Mouse (Mus musculus) brain, embryonic 18.5 days (tissue): ENCODE data around the gene Ticrr.

Source experiments
- DNase-seq: peaks from one replicate; pipeline ENCODE4 v3.0.0-alpha.2; 2012; ENCODE audit warnings: low read depth, low spot score

Ticrr gene

DNA sequence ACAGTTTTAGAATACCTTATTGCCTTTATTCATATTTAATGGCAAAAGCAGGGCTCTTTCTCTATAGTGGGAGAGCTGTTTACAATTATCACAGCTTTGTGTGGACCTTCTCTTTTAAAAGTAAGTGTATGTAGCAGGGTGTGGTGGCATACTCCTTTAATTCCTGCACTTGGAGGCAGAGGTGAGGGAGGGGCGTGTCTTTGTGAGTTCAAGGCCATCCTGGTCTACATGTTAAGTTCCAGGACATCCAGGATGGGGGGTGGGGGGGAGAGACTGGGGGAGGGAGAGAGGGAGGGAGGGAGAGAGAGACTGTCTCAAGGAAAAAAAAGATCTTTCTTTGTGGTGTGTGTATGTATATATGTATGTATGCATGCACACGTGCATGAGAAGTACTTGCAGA, 20.2 kb downstream of the Ticrr start:
- no peak for DNase-seq

DNA sequence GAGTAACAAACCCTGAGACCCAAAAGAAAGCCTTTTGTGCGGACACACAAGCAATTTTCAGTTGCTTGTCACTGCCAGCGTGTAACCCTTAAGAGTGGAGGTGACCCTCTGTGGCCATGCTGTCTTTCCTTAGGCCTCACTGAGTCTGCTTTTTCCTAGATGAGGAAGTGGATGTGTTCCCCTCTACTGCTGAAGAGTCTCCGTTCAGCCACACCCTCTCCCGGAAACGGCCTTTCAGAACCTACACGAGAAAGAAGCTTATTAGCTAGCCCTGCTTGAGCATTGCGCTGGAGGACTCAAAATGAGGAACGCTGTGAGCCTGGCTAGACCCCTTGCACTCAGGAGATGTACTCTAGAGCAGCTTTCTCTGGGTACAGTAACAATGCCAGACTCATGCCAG, 36.5 kb downstream of the Ticrr start:
- no peak for DNase-seq

DNA sequence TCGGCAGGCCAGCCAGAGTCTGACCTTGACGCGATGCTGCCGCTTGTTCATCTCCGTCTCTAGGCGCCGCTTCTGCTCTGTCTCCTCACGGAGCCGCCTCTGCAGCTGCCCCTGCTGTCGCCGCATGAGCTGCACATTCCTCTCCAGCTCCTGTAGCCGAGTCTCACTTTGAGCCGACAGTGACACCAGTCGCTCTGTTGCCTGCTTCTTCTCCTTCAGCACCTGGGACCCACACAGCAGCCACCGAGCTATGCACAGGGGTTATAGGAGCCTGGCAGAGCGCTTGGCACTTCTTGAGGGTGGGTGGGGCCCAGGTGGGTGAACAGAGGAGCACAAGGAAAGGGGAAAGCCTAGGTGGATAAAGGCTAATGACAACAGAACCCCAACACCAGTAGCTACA, 42.8 kb downstream of the Ticrr start:
- DNase-seq = no peak

DNA sequence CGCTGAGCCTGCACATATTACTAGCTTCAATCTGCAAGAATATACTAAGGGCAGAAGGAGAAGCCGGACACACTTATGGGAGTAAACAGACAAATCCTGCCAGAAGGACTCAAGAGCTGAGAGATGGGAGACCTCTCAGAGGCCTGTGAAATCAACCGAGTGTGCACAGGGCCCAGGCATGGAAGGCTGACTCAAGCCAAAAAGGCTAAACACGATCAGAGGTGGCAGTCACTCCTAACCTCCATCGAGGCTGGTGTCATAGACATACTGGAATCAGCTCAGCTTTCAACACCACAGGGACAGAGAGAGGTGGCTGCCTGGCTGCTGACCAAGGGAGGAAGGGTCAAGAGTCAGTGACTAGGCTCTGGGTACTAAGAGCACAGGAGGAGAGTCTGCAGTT, 45.2 kb downstream of the Ticrr start:
- DNase-seq = no peak

DNA sequence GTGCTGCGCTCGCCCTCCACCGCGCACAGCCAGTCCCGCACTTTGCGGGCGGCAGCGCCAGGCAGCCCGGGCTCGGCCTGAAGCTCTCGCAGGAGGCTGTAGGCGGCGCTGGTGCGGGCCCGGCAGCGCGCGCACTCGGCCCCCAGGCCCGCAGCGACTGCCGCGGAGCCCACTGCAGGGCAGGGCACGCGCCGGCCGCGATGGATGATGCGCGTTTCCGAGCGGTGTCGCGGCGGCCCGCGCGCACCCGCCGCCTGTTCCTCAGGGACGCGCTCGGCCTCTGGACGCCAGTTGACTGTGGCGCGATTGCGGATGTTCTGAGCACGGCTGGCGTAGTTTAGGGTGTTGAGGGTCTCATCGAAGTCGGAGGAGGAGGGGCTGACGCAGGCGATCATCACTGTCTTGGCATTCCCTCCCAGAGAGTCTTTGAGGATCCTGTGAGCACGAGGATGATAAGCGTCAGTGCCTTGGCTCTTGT, 50.2 kb downstream of the Ticrr start:
- peak; percentile 45 for DNase-seq

DNA sequence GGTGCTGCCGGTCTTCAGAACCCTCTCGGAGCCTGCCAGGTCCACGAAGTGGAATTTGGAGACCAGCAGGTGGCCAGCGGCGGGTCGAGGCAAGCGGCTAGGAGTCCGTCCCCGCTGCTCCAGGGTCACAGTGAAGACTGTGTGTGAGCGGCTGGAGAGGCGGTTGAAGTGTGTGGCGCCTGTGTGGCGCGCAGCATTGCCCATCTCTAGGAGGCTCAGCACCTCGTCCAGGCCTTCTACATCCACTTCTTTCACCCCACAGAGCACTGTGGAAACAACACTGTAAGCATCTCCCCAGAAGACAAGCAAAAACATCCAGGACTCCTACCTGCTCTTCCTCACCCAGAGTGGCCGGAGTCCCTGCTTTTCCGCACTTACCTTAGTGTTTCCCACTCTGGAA, 50.8 kb downstream of the Ticrr start:
- no peak for DNase-seq

DNA sequence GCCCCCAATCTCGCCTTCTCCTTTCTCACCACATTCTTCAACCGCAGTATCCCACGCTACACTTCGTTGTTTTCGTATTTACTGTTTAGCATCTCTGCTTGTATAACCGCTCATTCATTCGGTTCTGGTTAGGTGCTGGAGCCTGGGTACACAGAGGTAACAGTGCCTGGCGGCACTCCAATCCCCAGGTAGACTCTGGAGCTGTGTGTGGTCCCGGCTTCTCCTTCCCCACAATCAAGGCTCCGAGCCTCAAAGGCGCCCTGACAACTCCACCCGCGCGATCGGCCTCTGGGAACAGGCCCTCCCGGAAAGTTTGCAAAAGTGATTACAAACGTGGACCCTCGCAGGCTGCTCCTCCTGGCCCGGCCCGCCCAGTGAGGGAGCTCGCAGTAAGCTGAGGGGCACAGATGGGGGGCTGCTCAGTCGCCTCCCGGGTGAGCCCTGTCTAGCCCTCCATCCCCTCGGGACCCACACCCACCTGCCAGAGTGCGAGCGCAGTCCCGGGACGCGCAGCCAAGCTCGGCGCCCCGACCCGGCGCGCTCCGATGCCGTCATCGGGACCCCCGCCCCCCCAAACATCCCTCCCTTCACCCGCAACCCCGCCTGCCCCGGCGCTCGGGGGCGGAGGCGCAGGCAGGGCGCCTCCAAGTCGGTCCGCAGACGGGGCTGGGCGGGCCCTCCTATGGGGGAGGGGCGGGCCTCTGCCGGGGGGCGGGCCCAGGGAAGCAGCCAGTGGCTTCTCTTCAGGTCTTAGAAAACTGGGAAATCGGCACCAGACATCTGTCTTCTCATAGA, 55.4 kb downstream of the Ticrr start, which contains the start of gene Kif7:
TSS of gene Kif7 (minus strand) at position 534 of the 795 bp plus-strand sequence.
- DNase-seq = peak; percentile 55

DNA sequence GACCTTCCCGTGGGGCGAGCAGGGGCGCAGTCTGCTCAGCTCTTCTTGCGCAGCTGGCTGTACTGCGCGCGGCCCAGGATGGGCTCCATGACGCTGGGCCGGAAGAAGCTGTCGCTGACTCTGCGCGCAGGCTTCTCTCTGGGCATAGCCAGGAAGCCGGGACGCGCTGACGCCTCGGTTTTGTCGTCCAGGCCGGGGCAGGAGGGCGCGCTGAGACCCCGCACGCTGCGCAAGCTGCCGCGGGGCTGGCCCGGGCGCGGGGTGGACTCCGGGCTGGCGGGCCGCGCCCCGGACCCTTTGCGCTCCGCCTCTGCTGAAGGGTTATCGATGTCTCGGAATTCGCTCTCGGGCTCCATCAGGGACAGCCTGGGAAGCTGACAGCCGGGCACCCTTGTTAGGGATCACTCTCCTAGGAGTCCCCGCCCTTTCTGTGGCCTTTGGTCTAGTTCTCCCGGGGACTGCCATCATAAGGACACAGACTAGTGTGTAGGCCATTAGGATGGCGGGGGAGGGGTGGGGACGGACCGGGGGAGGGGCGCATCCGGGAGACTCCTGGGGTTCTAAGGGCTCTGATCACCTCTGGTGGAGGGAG, 61.5 kb downstream of the Ticrr start:
- DNase-seq = no peak

DNA sequence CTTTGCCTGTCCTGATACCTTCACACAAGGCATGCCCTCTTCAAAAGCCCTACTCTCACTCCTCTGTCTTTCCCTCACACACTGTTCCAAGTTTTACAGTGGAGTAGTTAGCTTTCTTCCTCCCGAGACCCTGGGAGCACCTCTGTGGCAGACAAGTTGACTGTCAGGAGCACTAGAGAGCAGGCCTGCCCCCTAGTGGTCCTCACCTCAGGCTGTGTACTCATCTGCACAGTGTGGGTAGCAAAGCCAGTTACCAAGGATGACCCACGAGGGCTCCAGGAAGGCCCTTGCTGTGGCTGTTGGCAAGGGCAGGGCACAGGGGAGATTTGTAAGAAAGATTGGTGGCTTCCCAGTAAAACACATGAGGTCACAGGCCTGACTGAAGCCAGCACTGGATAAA, 67.1 kb downstream of the Ticrr start:
- DNase-seq = no peak

DNA sequence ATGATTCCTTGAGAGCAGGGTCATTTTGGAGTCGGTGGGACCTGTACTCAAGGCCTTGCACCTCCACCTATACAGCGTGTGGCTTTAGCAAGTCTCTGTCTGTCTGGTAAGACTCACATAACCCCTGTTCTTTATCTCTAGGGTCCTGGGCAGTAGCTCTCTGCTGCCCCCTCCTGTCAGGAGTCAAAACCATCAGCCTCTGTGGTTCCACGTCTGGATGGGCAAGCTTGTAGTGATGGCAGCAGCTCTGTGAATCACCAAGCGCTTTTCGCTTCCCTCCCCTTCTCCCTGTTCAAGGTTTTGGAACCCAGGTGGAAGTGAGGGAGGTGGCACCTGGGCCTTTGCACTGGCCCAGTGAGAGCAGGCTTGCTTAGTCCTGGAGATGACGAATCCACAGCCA, 68.2 kb downstream of the Ticrr start:
- no peak for DNase-seq

DNA sequence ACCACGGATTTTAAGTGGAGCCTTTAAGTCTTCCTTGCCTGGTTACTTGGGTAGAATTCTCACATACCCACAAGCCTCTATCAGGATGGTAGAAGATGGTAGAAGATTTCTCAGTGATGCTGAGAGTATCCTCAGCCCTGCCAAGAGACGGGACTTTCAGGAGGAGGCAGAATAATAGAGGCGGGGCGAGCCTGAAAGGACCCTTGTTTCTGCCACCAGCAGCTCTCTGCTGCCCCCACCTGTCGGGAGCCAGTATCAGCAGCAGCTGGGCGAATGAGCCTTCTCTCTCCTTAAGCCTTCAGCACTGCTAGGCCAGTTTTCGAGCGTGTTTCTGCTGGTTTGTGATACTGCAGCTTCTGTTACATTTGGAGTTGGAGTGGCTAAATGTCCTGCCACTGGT, 69.2 kb downstream of the Ticrr start:
- DNase-seq = no peak

DNA sequence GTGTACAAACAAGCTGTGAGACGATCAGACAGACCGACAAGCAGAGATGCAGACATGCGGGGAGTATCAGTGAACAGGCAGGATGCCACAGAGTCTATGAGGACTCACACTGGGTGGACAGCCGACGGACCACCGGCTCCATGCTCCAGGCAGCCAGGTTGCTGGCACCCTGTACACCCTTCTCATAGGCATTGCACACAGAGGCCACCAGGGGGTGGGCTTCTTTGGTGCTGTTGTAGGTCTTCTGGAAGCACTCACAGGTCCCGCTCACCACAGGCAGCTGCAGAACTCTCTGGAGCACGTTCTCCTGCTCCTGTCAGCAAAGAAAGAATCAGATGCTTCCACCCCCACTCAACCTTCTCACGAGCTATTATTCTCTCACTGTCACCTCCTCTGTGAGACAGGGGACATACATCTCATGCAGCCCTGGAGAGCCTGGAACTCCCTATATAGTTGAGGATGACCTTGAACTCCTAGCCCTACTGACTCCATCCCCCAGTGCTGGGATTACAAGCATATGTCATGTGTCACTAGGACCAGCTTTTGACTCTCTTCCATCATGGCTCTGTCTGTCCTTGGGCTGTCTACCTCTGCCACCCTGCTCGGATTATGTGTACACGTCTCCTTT, 69.9 kb downstream of the Ticrr start:
- no peak for DNase-seq

DNA sequence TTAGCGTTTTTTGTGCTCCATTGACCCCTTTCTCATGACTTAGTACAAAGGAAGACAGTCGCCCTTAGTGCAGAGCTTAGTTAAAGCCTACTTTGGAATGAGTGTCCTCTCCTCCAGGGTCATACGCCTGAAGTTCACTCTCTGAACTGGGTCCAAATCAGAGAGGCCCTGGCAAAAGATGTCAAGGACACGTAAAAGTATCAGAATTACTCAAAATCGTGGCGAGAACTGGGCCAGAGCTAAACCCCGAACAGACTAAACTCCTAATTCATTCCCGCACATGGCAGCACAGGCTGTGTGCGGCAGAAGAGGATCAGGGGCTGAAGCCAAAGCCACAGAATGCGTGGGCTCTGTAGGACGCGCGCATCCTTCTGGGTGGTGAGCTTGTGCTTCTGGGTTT, 71.4 kb downstream of the Ticrr start:
- no peak for DNase-seq

DNA sequence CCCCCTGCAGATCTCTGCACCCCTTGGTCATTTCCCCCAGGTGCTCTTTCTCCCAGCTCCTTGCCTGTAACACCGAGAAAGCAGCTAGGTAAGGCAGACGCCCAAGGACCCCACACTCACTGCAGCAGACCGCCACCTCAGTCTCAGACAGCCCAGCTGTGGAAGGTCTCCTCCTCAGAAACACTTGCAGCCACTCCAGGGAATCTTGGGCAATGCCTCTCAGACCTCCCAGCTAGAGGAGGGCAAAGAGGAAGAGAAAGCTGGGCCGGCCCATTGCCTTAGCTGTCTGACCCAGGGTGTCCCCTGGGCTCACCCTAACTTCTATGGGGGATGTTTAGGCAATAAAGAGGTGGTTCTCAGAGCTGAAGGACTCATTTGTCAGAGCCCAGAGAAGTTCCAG, 72.6 kb downstream of the Ticrr start, which contains the start of gene Plin1:
TSS of gene Plin1 (minus strand) at position 282 of the 400 bp plus-strand sequence.
- no peak for DNase-seq

DNA sequence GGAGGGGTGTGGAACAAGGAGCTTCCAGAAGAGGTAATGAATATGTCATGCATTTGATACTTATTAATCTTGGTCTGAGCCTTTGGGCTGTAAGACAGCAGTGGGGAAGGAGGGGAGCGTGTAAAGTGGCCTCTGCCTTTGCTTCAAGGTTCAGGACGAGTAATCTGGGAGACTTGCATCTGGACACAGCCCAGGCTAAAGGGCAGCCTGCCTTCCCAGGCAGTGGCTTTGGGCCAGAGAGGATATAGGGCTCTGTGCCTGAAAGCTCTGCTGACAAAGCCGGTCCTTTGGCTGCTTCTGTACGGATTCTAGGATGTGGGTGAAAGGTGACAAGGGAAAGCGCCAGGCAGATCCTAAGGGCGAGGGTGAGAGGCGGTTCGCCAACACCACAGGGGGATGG, 74.6 kb downstream of the Ticrr start:
- no peak for DNase-seq

DNA sequence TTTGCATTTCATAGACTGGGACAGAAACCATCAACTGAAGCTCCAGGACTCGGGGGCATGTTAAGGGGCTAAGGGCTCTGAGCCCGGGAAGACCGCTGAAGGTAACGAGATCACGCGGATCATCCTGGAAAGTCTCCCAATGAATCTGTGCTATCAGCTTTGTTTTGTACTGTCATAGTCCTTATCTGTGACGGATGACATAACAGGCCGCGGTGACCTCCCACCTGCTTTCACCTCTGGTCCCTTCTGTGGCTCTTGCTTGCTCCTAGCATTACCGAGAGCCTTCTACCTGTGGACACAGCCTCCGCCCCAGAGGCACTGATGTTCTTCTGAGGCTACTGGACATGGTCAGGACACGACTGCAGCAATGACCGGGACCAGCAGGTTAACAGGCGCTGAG, 76.5 kb downstream of the Ticrr start:
- no peak for DNase-seq

DNA sequence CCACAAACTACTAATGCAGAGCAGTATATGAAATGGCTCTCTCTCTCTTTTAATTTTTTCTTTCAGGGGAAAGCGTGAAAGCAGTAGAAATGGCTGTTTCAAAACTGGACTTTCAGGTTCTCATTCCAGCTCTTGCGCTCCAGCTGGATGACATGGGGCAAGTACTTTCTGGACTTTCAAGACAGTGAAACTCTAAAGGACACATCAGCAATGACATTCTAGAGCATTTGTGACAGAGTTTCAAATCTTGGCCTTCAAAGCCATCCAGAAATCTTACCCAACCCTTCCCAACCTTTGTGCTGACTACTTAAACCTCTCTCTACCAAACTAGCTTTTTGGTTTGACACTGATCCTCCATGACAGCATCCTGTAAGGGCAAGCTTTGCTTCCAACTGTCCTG, 78.9 kb downstream of the Ticrr start:
- DNase-seq = no peak

DNA sequence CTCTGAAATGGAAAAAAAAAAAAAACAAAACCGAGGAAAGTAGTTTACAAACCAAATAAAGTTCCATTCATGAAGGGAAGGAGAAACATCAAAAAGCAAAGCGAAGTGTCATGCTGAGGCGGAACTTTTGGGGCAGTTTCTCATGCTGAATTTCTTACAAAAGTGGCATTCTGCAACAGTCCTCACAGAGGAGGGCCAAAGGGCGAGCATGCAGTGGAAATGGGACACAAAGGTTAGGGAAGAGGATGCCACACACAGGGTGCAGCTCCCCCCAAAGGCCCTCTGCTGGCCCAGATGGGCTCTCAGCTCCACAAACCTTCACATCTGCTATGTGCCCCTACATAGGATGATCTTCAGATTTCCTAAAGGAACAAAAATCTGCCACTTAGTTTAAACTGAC, 80.3 kb downstream of the Ticrr start:
- DNase-seq = no peak

DNA sequence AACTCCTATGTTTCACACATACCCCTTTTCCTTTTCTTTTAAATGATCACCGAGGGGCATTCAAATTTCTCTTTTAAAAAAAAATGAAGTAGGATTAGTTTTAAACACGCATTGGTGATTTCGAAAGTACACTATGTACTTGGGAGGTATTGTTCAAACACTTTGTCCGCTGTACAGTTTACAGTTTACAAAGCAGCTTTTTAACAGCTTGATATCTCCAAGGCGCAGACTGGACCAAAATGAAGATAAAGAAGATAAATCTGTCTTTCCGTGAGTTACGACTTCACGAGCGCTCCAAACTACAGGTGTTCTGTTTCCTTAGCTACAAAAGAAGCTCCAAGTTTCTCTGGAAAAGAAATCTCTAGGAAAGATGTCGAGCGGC, 82.3 kb downstream of the Ticrr start:
- DNase-seq = no peak

DNA sequence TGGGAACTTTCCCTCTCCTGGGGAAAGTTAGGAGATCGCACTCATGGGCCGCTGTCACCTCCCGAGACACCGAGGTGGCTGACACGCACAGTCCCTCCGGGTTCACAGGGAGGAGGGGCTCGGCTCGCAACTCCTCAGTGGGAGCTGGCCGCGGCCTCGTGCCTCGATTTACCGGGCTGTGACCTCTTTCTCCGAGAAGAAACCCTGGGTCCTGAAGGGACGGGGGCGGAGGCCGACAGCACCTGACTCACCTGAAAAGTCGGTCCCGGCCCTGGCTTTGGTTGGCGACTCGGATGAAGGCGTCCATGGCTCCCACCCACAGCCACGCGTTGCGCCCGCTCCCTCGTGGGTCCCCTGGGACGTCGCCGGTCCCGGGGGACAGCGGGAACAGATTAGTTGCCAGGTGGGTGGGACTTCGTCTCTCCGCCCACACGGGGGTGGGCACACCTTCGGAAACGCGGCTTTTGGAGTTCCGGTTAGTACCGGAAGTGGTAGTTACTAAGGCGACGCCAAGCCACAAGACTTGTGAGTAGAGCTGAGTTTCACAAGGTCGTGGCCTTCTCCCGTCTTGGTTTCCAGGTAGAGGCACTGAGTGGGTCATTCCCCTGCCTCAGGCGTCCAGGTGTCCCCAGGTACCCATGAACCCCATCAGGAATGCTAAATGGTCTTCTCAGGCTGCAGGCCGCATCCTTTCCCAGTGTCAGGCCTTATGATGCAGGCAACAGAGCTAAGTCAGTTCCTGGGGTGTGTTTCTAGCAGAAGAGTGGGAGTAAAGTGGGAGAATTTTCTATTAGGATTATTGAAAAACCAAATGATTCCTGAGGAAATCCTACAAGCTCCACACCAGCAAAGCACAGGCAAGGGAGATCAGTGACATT, 82.9 kb downstream of the Ticrr start, which contains the start of the genes Pex11a and Wdr93:
TSS of gene Pex11a (minus strand) at position 473 of the 878 bp plus-strand sequence.
TSS of gene Wdr93 (plus strand) at position 505 of the 878 bp plus-strand sequence.
- DNase-seq = peak; percentile 54

DNA sequence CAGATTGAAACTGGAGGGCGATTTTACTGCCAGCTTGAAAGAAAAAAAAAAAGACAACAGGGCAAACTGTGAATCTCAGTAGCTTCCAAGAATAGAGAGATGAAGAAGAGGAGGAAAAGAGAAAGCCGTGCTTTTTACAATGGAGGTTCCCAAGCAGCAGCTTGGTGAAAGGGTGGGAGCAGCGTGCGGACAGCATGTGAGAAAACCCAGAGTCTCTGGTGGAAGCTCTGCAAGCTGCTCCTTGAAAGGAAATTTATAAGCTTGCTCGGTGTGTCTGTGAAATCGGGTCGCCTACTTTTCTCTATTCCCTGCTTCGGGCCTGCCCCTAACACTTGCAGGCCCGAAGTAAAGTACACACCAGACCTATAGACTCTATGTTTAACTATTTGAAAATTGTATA, 84.1 kb downstream of the Ticrr start:
- no peak for DNase-seq

DNA sequence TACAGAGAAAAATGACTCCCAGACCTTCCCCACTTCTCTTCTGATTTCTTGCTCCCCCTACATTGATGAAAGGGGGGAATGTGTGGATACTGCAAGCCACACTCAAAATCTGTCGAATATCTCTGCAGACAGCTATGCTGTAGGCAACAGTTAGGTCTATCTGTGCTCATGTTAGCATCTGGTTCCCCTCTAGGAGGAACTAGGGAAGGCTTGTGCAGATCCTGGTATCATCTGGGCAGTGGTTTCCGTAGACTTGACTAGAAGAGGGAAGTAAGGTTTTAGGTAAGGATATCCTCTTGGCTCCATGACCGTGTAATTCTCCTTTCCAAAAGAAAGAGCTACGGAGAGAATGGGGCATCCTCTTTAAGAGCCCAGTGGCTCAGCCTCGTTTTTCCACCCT, 84.6 kb downstream of the Ticrr start:
- DNase-seq = no peak
